Mouse (Mus musculus) left cerebral cortex, adult 8-10 months (tissue): ENCODE measurements at regions not wholly inside any gene's neighbourhood (a gene's known extent, or its start where the extent isn't known, plus 50 kb on each side); places are given as distances from the start of the nearest gene placed in this dataset.
"Not testable (repeated sequence)": the region's sequence is repeated elsewhere in the genome, so short reads cannot be mapped to it uniquely, and the experiment has no call there.

Experiments
- DNase-seq, 2 experiments: peaks; one replicate each; pipeline ENCODE4 v3.0.0; 2022; ENCODE audit warnings: low spot score in 2 of 2

DNA sequence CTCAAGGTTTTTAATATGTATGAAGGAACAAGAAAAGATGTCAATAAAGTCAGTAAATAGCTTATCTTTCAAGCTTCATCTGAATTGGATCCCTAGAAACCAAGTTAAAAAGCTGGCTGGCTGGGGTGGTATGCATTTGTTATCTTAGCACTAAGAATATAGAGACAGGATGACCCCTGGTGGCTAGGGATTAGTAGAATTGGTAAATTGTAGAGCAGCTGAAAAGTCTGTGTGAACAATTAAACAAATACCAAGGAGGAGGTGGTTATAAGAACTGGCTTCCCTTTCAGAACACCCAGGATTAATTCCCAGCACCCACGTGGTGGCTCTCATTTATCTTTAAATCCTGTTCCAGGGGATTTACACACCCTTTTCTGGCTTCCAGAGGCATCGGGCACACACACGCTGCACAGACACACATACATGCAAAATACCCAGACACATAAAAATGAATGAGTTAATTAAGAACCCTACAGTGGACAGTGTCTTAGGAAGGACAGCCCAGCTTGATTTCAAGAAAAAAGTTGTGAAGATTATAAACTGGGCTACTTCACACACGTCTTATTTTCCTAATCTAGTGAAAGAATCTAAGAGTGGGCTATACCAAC is 170.5 kb downstream of the Pdzph1 start:
- no peak for DNase-seq

DNA sequence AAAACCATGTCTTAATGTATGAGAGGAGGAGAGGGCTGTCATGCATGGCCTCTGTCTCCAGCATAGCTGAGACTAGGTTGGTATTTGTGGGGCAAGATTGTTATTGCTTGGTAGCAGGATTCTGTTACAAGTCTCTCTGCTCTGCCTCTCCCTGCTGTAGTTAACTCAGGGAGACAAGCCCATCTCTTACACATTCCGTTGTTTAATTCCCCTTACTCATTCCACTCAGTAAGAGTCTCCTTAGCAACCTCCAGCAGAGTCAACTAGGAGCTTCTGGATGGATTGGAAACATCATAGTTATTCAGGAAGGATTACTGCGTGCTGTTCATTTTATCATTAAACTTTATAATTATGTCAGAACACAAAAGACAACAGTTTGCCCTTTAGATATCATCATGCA is 171.8 kb downstream of the Pdzph1 start:
- no peak for DNase-seq

DNA sequence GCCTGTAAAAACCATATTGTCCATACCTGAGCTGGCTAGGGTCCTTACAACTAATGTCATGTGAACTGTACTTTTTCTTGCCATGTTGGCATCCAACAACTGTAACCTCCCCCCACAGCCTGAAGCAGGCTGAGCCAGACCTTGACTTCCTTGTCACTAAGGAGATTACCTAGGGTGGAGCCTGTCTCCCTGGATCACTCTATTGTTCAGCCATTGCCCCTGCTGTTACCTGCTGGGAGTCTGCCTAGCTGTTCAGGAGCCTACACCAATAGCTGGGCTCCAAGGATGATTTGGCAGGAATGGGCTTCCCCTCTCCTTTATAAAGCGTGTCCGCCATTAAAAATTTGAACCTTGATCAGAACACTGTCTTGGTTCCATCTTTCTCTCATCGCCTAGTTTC is 215.7 kb downstream of the Pdzph1 start:
- not testable (repeated sequence) for DNase-seq

DNA sequence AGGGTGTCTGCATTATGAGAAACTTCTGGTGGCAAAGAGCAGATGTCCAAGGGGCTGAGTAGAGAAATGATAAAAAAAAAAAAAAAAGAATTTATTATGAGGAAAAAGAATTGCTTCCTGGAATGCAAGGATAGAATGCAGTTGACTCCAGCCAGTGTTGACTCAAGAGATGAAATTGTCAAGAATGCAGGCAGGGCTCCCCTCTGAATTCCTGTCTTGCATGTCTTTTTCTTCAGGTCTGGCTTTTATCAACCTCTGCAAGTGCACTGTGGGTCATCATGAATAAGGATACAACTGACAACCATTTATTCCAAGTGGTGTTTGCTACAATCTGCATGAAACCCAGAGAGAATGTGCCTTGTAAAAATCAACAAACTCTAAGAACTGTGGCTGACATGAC is 217.6 kb downstream of the Pdzph1 start:
- DNase-seq = no peak

DNA sequence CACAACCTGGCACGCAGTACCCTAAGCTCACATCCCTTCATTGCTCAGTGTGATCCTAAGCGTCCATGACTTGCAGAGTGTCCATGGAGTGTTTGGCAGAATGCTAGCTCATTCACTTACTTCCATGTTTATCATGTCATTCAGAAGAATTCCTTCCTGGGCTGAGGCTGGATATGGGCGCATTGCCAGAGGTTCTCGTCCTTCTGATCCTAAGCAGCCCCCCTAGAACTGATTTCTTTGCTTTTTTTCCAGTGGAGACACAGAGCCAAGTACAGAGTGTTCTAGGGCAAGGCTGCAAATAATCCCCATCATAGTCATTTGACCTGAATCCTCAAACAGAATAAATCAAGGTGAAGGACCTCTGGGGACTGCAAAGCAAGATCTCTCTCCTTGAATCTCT is 226.0 kb downstream of the Pdzph1 start:
- no peak for DNase-seq

DNA sequence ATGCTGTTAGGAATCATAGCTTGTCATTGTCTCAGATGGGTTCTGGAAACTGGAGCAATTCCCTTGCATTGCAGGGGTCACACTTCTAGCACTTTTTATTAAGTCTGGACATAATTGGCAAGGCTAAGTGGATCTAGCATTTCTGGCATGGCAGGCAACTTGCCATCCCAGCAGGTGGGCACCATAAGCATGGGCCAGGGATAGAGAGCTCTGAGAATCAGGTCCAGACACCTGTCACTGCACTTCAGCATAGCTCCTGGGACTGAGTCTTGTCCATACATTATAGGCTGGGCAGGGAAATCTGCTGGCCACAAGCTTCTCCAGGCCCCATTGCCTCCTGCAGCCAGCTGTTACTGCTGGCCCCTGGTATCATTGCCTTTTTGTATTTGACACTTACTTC is 242.2 kb downstream of the Pdzph1 start:
- no peak for DNase-seq

DNA sequence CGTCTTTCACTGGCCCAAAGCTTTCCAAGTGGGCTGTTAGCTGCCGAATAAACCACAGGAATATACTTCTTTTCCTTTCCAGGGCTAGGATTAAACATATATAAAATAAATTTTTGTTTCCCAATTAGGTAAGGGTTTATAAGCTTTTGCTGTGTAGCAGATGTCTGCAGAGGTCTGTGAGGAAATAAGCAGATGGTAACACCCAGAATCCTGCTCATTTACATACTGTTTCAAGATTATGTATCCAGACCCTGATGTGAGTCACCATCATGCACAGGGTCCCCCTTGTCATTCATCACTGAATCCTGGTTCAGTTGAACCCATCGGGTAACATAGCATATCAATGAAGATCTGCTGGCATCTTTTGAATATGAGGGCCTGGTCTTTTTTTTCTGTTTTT is 242.9 kb downstream of the Pdzph1 start:
- peak in 1 of 2 experiments; percentile 17 for DNase-seq

DNA sequence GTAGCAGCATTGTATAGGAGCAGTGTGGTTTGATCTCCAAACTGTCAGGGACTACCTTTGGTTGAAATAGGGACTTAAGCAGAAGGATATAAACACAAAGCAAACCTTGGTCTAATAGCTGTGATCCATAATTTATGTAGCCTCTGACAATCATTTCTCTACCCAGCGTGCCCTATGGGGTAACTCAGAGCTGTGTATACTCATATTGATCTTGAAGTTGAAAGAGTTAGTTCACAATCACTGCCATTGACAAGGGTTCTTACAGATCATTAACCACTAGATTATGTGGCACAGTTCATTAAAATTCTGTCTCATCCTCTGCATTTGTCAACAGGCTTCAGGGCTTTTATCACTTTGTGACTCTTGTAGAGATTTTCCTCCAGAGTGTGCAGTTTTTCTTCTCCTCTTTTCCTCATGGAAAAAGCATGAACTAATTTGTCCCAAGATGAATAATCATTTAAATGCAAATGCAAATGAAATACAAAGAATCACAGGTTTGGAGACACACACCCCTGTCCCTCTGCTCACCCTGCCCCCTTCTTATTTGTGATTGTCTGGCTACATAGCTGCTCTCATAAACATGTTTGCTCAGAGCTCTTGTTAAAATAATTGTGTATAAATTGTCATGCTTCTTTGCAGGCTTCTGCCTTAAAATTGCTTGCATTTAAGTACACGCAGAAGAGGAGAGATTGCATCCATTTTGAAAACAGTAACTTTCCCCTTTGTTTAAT is 280.3 kb downstream of the Pdzph1 start:
- DNase-seq = no peak

DNA sequence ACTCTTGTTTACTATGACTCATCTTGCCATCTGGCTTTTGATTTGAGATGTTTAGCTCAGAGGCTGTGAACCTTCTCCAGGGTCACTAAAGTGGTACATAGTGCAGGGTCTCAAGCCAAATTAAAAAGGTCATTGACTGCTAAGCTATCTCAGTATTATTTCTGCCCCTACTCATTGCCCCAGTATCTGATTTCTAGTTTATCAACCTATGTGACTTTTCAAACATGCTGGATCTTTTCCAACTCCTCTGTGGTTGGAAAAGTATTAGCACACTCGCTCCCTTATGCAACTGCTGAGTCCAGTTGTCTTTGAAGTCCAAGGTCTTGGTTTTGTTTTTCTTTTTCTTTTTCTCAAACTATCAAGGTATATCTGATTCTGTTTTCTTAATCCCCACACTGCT is 301.0 kb downstream of the Pdzph1 start:
- no peak for DNase-seq

DNA sequence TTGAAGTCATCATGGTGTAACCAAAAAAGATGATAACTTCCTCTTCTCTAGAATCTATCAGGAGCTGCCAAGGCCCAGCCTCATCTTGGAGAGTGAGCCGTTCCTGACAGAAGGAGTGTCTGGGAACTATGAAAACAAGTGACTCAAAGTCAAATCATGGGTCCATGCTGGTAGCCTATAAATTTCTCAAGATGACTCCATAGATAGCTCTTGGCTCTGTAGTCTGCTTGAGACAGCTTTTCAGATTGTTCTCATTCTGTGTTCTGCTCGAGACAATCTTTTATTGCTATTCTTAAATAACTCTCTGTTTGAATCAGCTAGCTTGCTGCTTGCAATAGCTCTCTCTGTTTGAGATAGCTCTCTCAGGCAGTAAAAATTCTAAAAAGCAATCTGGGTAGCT is 318.9 kb downstream of the Pdzph1 start:
- DNase-seq = peak in 1 of 2 experiments; percentile 14

DNA sequence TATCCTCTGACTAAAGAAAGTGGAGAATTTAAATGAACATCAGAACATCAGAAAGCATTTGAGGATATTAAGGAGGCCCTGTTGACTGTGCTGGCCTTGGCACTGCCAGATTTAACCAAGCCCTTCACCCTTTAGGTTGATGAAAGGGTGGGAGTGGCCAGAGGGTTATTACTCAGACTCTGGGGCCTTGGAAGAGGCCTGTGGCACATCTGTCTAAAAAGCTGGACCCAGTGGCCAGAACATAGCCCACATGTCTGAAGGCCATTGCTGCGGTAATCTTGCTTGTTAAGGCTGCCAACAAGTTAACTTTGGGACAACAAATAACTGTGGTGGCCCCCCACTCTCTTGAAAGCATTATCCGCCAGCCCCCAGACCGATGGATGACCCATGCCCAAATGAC is 323.1 kb downstream of the Pdzph1 start:
- DNase-seq = no peak

DNA sequence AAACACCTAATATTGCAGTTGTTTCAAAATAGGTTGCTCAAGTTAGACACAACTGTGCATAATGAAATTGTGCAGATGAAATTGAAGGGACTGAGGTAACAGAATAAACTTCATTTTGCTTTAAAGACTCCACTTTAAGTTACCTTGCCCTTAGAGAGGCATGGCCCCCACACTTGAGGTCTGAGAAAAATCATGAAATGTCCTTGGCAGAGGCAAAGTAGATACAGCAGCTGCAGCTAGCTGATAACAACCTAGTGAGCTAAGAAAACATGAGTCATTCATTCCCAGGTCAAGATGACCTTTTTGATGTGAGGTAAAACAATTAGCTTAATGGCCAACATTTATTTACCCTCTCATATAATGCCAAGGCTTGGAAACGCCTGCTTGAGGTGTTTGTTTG is 347.4 kb downstream of the Pdzph1 start:
- DNase-seq = no peak

DNA sequence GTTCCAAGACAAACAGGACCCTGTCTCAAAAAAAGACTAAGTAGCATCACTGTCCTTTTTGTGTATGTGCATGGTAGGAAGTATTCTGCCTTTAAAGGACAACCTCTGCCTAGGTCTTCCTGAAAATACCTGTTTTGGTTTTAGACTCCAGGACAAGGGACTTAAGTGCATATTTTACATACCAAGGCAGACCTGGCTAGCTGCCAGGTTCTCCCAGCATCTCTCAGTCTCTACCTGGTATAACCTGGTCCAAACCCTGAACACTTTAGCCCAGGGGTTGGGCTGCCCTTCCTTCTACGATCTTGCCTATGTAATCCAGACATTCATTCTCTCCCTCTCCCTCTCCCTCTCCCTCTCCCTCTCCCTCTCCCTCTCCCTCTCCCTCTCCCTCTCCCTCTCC is 348.9 kb downstream of the Pdzph1 start:
- DNase-seq = no peak

DNA sequence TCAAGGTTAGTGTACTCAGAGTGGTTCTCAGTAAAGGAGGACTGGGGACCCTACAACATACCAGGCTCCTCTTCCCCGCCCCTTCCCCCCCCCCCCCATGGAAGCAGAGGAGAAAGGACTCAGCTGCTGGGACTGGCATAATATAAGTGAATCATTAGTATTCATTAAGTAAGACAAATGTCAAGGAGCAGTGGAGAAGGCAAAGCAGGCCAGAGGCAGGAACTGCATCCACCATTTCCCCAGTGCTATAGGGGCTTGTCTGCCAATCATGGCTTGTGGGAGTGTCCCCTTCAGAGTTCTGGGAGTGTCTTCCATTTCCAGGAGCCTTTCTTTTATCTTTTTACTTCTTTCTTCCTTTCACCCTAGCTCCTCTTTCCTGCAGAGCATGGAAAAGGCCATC is 392.3 kb downstream of the Pdzph1 start:
- DNase-seq = no peak

DNA sequence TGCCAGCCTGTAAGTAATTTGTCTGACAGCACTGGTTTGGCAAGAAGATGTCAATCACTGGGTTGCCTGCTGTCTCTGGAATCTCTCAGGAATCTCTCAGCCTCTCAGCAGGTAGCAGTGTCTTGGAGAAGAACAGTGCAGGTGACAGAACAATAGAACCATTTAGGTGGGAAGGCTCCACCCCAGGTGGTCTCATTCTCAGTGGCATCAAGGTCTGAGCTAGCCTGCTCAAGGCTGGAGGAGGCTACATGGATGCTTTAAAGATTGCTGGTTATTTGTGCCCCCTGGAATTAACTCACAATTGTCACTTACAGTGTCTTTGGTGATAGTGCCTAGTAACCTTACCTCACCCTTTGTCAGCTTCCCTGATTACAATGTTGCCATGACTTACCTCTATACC is 394.5 kb downstream of the Pdzph1 start:
- no peak for DNase-seq

DNA sequence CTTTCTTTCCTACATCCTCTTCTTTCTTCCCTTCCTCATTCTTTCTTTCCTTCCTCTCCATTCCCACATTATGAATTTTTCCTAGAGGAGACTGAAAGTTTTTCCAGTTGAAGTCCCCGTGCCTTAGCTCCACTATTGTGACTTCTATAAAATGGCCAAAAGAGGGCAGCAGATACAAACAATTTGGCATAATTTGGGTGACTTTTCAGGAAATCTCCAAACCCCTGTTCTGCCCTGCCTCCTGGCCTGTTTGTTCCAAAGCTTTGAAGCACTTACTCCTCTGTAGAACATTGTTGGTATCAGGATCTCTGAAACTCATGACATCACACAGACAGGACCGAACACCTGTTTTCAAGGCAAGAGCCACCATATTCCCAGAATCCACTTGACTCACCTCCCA is 403.2 kb downstream of the Pdzph1 start:
- no peak for DNase-seq

DNA sequence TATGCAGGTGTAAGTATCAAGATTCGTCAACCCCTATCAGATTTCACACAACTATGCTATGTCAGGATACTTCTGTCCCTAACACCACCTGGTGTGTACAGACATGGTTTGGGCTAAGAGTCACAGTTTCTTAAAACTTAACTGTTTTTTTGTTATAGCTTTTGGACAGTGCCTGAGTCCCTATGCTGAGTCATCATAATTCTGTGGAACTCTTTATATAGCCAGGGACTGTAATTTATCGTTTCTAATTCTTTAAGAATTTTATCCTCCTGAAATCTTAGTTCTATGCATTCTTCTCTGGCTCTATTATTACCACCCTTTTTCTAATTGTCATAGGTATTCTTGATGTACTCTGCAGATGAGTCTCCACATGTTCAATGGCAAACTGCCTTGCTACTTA is 418.3 kb downstream of the Pdzph1 start:
- no peak for DNase-seq
